Mouse (Mus musculus): Measurements from ENCODE around the gene Pde3a.

Gene Pde3a

DNA sequence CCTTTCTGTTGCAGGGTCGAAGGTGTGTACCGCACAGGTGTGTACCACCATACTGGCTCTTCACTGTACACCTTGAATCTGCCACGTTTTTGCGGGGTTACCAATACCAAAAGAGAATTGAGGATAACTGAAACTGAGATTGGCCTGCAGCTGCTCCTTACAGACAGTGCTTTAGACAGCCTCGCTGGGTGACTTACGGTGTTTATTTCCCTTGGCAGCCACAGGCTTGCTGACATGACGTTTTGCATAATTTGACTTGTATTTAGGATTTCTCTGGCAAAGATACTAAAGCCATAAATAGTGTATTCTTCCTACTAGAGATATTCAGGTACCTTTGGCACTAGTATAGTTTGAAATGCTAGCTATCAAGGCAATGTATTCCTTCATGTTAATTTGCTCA lies 155.6 kb downstream of the Pde3a start:
- DNase-seq (ENCODE audit: low spot score) = no peak

DNA sequence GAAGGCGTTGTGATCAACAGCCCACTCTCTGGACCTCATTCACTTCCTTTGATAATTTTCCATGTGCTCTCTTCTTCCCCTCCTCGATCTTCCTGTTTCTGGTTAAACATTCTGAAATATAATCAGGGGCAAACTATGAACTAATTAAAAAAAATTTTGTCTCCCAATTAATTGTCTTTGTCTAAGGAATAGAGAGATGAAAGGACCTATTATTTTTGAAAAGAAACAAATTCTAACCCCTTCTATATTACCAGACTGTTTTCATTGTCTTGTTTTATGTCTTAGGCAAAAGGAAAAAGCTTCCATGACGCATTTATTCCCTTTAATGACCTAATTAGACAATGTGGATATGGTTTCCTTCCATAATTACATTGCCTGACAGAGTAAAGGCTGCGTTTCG lies 156.4 kb downstream of the Pde3a start:
- no peak for DNase-seq (ENCODE audit: low spot score)

DNA sequence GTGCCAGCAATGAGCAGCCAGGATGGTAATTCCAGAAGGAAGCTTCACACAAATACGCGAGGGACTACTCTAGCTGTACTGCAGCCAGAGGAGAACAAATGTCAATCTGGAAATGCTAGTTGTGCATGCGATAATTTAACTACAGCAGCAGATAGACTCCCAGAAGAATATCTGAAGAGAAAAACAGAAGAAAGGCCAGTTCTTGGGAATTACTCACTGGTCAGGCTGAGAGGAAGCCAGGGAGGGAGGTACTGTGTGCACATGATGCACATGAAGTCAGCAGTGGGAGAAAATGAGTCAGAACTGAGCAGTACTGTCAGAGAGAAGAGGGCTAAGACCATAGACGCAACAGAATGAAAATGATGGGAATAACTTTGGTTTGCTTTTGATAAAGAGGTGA lies 159.7 kb downstream of the Pde3a start:
- DNase-seq (ENCODE audit: low spot score) = no peak

DNA sequence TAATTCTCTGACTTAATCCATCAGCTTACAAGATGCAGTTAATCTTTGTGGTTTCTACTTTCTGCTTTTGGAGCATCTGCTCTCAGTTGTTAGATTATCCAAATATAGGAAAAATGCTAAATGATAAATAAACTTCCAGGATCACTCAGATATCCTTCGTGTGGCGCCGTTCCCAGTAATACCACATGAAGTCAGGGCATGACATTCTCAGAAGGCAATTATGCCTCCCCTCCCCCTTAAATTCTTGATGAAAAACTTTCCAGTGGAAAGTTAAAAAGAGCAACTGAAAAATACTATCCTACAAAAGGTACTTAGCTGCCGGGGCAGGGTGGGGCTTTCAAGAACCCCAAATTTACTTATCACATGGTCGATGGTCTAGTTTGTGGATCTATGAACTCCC lies 161.8 kb downstream of the Pde3a start:
- no peak for DNase-seq (ENCODE audit: low spot score)

DNA sequence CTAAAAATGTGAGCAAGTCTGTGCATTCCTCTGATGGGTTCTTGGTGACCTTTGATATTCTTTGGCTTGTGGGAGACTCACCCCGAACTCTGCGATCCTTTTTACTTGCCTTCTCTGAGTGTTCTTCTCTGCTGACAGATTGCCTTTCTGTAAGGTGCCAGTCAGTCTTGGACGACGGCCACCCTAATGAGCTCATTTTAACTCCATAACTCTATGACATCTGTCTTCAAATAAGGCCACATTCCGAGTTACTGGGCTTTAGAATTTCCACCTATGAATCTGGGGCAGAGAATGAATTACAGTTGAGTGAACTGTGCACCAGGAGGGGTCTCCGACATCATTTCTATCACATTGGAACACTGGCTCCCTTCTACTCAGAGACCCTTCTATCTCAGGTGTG lies 176.0 kb downstream of the Pde3a start:
- DNase-seq (ENCODE audit: low spot score) = no peak

DNA sequence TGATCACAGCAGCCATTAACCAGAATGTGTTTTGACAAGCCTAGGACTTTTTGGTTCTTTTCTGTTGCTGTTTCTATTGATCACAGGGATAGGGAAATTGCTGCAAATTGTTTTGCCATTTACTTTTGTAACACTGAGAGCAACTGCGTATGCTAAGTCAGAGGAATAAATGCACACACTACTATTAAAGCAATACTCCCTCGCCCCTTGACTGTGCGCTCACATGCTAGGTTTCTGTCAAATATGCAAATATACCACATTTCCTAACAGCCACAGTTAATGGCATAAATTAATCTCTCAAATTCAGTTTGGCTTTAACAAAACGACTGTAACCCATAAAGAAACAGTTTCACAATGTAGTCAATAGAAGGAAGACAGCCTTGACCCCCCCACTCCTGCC lies 179.5 kb downstream of the Pde3a start:
- no peak for DNase-seq (ENCODE audit: low spot score)

DNA sequence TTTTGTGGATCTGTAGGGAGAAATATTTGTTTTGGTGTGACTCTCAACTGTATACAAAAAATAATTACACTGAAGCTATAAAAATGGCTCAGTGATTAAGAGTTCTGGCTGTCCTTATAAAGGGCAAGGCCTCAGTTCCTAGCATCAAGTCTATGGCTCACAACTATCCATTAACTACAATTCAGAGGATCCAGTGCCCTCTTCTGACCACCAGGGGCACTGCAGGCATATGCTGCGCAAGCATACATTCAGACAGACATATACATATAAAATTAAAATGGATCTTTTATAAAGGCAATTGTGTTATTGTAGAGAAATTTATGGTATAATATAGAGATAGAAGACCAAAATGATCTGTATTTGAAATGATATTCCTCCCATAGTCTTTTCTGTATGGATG lies 181.1 kb downstream of the Pde3a start:
- no peak for DNase-seq (ENCODE audit: low spot score)

DNA sequence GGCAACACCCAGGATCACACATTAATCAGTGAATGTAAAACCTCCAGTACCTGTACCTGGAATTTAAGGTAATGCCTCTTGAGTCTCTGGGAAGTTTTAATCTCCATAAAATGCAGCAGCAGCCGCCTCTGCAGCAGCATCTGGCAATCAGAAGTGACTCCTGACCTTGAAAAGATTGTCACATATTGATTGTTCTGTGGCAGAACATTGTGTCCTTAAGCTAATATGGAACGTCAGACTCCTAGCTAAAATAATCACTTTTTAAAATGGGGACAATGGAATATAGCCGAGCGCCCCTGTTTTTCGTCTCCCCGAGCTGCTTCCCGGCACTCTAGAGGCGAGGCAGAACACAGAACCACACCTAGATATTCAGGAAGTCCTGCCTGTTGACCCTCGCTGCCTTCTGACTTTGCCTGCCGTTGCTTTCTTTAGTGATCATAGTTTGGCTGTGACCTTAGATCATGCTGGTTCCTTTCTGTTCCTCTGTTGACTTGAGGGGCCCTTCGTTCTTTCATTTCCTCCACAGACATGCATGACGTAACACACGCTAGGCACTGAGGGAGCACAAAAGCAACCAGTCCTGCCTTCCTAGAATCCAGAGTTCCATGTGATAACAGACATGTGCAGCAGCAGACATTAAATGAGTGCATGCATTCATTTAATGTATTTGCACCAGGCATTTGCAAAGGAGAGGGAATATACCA lies 183.4 kb downstream of the Pde3a start:
- DNase-seq (ENCODE audit: low spot score) = no peak

DNA sequence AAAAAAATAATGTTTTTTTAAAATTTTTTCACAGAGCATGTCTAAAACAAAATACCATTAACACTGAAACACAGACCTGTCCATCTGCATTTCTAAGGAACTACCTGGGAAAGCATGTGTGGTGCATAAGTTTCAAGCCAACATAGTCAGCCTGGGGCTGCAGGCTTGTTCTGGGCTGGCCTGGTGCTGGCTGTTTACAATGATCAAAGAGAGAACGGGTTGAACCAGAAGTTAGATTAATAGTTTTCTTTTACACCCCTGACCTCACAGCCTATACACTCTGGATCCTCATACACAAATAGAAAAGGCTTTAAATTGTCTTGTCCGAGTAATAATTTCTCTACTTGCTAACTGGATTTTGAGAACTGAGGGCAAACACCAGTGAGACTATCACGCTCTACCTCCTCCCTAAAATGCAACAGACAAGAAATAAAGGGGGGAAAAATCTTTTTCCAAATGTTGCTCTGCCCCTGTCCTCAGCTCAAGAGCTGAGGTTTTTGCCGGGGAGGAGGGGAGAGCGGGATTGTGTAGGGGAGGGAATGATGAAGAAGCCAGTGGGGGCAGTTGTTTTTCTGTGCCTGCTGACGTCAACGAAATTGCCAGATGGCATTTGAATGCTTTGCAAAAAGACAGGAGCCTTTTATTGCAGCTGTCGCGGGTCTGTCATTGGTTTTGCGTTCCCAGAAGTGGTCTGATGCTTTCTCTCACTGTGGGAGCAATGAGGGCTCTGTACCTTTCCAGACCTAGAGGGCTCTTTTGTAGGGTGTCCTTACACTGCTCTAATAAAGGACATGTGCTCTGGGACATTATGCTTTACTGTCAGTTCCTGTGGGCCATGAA lies 185.1 kb downstream of the Pde3a start:
- no peak for DNase-seq (ENCODE audit: low spot score)

DNA sequence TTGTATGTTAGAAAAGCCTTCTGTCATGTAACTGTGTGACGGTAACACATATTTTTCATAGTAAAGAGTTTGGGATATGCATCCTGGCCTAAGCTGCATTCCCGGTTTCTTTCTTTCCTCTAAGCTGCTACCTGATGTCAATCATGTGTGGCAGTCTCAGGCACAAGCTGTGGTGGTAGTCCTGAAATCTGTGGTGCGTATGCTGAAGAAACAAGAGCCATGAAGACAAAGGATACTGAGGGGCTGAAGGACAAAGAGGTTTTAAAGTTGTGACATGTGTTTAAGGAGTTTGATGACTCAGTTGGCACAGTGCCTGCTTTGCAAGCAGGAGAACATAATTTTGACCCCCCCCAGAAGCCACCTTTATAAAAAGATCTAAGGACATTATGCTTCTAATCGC lies 186.1 kb downstream of the Pde3a start:
- DNase-seq (ENCODE audit: low spot score) = no peak

DNA sequence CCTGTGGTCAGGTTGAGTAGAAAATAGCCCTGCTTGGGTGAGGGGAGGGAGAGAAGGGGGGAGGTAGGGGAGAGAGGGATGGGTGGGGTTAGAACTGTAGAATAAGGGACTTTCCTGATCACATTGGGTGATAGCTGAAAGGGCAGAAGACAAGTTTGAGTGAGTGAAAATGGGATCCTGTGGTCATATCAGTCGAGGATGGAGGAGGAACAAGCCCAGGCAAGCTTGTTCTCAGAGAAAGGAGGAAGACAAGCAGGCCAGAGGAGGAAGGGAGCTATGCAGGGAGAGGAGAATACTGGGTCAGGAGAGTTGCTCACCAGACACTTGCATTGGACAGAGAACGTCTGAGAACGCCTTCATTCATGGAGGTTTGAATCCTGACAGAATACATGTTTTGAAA lies 190.9 kb downstream of the Pde3a start:
- DNase-seq (ENCODE audit: low spot score) = no peak

DNA sequence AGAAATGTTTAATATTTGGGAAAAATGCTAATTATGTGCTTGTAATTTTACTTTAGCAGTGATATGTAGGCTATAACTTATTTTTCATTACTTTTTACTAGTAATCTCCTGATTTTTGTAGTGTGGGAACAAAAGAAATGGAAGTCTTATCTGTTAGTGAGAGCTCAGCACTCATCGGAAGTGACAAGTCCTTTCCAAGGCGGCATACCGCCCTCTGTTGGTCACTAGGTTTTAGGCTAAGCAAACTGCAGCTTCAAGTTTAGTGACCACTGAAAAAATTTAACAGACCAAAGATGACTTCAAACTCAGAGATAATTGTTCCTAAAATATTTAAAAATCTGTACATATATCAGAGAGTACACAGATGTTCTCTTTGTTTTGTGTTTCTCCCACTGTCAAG lies 198.5 kb downstream of the Pde3a start:
- peak; percentile 26 for DNase-seq (ENCODE audit: low spot score)

DNA sequence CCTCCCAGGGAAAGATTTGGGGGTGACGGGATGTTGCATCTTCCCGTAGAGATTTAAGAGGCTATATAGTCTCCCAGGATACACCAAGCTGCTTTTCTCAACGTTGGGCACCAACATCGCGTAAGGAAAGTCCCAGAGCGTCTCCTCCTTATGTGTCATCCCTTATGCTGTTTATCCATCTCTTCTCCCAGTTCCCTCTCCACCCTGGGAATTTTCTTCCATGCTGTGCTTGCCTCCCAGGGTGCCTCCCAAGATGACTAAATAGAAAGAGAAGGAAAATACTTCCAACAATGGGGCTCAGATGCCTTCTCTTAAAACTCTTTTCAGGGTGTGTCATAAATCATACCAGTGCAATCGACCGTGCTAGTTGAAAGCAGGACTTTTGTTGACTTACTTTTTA lies 199.8 kb downstream of the Pde3a start:
- DNase-seq (ENCODE audit: low spot score) = no peak

DNA sequence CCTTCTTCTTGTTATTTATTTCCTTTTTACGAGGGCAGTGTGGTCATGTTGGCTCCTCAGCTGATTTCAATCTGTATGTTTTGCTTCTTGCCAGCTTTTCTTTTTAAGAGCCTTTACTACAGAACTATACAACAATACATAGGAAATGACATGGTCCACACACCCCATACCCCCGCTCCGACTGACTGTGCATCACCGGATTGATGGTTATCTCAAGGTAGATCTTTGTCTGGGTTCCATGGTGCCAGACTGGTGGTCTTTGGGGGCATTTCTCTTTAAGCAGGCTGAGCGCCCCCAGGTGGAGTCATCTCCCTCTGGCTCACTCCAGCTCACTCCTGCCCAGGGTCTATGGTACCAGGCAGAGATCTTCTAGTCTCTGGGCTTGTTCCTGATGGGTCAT lies 206.3 kb downstream of the Pde3a start:
- no peak for DNase-seq (ENCODE audit: low spot score)

DNA sequence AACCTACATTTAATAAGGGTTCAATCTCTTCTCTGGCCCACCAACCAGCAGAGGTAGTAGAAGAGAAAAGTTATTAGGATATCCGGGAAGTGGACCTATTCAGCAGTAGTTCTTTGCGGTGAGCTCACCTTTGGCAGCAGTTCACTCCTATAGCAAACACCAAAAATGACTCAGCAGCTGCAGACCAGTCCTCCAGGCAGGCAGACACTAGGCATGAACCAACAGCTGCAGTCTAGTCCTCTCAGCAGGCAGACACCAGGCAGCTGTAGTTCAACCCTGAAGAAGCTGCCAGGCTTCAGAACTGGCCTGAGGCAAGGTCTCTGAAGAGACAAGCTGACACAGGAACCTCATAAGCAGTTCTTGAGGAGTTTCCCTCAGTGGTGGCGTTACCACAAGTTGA lies 207.5 kb downstream of the Pde3a start:
- DNase-seq (ENCODE audit: low spot score) = no peak

DNA sequence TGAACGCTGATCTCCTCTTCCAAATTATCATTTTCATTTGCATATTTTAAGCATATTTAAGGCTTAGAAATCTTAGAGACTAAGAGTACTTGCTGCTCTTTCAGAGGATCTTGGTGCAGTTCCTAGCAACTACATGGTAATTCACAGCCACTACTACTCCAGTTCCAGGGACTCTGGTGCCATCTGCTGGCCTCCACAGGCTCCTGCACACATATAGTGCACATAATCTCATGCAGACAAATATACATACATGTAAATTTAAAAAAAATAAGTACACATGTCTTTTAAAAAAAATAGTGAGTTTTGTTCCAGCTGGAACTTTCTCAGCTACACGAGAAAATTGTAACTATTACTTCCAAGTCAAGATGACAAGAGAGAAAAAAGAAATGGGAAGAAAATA lies 221.2 kb downstream of the Pde3a start:
- DNase-seq (ENCODE audit: low spot score) = no peak

DNA sequence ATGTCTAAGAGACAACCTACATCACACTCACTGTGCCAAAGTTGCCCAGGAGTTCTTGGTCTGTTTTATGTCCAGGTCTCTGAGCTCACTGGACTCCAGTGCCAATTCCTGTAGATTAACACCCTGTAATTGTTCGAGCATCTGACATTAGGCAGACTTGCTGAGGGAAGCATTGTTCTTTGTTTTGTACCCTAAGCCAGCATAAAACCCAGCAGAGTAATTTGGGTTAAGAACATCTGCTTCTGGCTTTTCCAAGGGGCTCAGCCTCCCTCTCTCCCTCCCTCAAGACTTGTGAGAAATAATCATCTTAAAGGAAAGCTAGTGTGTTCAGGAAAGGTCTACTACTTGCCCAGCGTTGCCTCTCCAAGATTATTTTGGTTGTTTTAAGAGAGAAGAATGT lies 225.2 kb downstream of the Pde3a start:
- no peak for DNase-seq (ENCODE audit: low spot score)

DNA sequence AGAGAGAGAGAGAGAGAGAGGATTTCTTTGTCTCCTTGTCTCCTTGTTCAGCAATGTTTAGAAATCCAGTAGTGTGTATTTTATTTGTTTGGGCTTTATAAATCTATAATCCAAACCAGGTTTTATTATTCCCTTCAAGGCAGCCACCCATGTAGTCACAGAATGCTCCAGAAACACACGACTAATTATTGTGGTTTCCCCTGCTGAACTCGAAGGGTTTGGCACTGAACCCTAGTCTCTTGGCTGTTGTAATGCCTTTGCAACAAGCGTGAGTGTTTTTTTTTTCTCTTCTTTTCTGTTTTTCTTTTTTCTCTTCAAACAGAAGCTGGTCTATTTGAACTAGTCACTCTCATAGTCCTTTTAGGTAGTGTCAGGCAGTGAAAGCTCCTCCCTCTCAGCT lies 225.6 kb downstream of the Pde3a start:
- DNase-seq (ENCODE audit: low spot score) = no peak

DNA sequence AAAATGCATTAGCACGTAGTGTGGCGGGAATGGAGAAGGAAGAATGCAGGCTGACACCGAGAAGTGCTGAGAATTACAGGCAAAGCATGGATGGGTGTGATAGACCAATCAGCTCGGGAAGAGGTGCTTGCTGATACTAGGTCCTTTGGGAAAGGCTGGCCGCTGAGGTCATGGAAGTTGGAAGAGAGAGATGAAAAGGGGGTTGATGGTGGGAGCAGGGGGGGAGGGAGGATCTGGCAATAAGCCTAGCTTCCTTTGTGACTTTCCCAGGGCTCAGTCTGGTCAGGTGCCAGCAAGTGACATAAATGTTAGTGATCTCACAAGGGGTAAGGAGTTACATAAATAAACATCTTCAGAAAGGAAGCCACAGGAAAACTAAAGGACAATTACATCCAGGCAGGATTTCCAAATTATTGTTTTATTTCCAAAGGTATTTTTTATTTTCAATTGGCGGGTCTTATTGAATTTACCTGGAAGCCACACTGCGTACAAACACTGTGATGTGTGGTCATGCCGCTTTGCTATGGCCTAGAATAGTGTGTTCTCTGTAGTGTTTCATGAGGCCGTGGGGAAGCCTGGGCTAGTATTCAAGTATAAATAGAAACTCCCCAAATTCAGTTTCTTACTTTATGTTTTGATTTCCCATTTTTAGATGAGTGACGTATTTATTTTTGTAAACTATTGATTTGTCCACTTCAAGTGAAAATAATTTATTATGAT lies 236.4 kb downstream of the Pde3a start:
- DNase-seq (ENCODE audit: low spot score) = no peak

DNA sequence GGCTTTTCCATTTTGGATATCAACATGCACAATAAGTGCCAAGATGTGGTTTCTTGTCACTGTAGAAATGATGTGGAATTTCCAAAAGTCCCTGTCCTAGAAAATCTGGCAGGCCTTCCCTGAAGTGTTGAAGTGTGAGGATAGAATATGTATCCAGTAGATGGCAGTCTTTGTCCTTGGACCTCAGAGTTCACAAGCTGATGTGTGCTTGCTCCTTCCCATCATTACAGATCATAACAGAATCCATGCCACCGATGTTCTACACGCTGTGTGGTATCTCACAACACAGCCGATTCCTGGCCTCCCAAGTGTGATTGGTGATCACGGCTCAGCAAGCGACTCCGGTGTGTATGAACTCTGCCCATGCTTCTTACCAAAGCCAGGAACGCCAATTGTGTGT lies 238.2 kb downstream of the Pde3a start:
- DNase-seq (ENCODE audit: low spot score) = no peak

DNA sequence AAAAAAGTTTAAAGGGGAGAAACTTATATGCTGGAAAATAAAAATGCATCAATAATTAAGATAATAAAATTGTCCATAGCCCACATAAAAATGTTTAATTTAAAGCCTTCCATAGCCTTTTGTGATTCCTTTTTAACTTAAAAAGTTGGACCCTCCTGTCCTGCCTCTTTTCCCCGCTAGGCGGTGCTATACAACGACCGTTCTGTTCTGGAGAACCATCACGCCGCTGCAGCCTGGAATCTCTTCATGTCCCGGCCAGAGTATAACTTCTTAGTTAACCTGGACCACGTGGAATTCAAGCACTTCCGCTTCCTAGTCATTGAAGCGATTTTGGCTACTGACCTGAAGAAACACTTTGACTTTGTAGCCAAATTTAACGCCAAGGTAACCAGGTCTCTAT lies 239.6 kb downstream of the Pde3a start:
- peak; percentile 23 for DNase-seq (ENCODE audit: low spot score)

DNA sequence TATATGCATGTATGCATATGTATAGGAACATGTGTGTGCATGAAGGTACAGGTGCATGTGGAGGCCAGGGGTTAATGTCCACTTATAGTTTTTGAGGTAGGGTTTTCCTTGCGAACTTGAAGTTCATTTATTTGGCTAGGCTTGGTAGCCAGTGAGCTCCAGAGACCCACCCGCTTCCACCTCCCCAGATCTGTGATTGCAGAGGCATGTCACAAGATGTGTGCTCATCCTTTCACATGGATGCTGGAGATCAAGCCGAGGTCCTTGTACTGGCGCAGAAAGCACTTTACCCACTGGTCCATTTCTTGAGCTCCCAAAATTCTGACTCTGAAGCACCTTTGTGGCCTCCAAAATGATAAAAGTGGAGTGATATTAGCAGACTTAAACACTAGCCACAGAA lies 245.8 kb downstream of the Pde3a start:
- DNase-seq (ENCODE audit: low spot score) = no peak
